Mouse (Mus musculus): ENCODE data around the gene P4ha3. TPM values are rescaled to one million over a fixed set of nuclear protein-coding genes. Genes with fewer than 3 reads are reported as not detected.
A peak's percentile ranks its signal among the peaks of the same experiment; 100 is the strongest.

Gene P4ha3
- total and polyA plus RNA-seq, 2 experiments, result 0.10 TPM; not detected in 1

DNA sequence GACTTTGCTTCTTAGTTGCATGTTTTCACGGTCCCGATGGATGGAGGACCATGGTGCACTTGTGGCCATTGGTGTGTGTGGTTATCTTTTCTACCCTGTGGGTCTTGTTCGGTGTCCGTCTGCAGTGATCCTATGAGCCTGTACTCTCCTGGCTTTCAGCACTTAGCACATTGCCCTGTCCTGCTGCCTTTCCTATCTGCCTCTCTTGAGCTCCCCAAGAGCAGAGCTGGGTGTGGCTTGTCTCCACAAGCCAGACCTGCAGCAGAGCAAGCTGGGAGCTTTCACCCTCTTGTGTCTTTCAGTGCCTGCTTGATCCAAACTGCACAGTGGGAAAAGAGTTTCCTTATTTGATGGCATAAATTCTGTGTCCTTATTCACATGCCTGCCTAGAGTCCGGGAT lies 32.2 kb downstream of the P4ha3 start:
- no peaks in the 10 kb centered on the region for H3K4me1 ChIP-seq (ENCODE audit: control insufficient read depth, insufficient read depth, low read length)
- H3K27ac ChIP-seq (replicated peaks; ENCODE audit: insufficient read depth, low read depth, low read length), result no peak overlapping the region
- H3K79me2 ChIP-seq (ENCODE audit: control insufficient read depth, insufficient read depth, low read length), result no peaks in the 10 kb centered on the region
- H3K36me3 ChIP-seq (ENCODE audit: control insufficient read depth, insufficient read depth, low read length), result no peaks in the 10 kb centered on the region
- H3K27me3 ChIP-seq (ENCODE audit: control insufficient read depth, insufficient read depth, low read length), result no peaks in the 10 kb centered on the region
- DNase-seq (ENCODE audit: extremely low read depth, low read depth, low spot score), result no peak
- H3K4me3 ChIP-seq (ENCODE audit: insufficient read depth, low read depth, low read length), result no peak overlapping the region
- TF ChIP-seq CTCF (IDR thresholded peaks at IDR 0.05; ENCODE audit: low read depth, low read length) (no peak), POLR2A (IDR thresholded peaks at IDR 0.05; ENCODE audit: extremely low read depth, insufficient read depth, low read length) (no peak)
- WGBS, result 95% methylated on average over 5 of the region's 5 CpGs
- H3K9ac ChIP-seq (ENCODE audit: low read depth, low read length), result no peak overlapping the region

DNA sequence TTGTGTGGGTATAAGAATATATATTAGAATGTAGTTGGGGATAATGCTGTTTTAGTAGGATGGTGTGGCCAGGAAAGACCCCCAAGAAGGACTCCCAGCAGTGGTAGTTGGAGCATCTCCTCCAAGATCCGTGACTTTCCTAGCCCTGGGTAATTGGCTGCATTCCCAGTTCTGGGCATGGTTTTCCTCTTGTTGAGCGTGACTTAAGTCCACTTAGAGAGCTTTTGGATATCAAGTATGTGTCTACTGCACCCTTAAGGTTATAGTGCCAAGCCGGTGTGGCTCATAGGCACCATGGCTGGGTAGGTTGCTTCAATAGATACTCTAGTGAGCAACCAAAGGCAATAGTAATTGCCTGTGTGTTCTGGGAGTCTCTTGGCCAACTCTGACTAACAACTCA lies 38.4 kb downstream of the P4ha3 start:
- H3K36me3 ChIP-seq (ENCODE audit: control insufficient read depth, insufficient read depth, low read length), result peaks cover 7% of the 10 kb centered on the region; the same call in 1 of the 2 replicates
- H3K9ac ChIP-seq (ENCODE audit: low read depth, low read length), result no peak overlapping the region
- H3K4me3 ChIP-seq (ENCODE audit: insufficient read depth, low read depth, low read length), result no peak overlapping the region
- 75% methylated on average over 3 of the region's 3 CpGs for WGBS
- no peak for DNase-seq (ENCODE audit: extremely low read depth, low read depth, low spot score)
- H3K27ac ChIP-seq (replicated peaks; ENCODE audit: insufficient read depth, low read depth, low read length), result no peak overlapping the region
- no peaks in the 10 kb centered on the region for H3K4me1 ChIP-seq (ENCODE audit: control insufficient read depth, insufficient read depth, low read length)
- H3K27me3 ChIP-seq (ENCODE audit: control insufficient read depth, insufficient read depth, low read length), result no peaks in the 10 kb centered on the region
- no peak for TF ChIP-seq POLR2A (IDR thresholded peaks at IDR 0.05; ENCODE audit: extremely low read depth, insufficient read depth, low read length)
- no peak for TF ChIP-seq CTCF (IDR thresholded peaks at IDR 0.05; ENCODE audit: low read depth, low read length)
- H3K79me2 ChIP-seq (ENCODE audit: control insufficient read depth, insufficient read depth, low read length), result no peaks in the 10 kb centered on the region

DNA sequence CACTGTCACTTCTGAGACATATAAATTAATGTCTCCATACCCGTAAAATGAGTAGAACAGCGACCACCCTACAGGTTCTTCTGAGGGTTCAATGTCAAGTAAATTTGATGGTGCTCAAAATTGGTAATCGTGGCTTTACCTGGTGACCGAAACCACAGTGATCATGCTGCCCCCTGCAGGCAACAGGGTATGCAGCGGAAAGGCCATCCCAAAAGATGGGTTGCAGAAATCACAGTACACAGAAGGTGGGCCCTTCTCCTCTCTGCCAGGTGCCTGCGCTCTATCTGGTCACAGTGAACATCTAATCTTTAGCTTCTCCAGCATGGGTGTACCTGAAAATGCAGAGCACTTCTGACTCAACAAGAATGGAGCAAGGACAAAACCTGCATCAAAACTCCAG lies 40.2 kb downstream of the P4ha3 start:
- H3K4me1 ChIP-seq (ENCODE audit: control insufficient read depth, insufficient read depth, low read length), result no peaks in the 10 kb centered on the region
- no peaks in the 10 kb centered on the region for H3K27me3 ChIP-seq (ENCODE audit: control insufficient read depth, insufficient read depth, low read length)
- WGBS, result 87% methylated on average over 6 of the region's 6 CpGs
- H3K79me2 ChIP-seq (ENCODE audit: control insufficient read depth, insufficient read depth, low read length), result no peaks in the 10 kb centered on the region
- H3K4me3 ChIP-seq (ENCODE audit: insufficient read depth, low read depth, low read length), result no peak overlapping the region
- TF ChIP-seq CTCF (IDR thresholded peaks at IDR 0.05; ENCODE audit: low read depth, low read length), result peak; percentile 78
- TF ChIP-seq POLR2A (IDR thresholded peaks at IDR 0.05; ENCODE audit: extremely low read depth, insufficient read depth, low read length), result no peak
- no peak overlapping the region for H3K9ac ChIP-seq (ENCODE audit: low read depth, low read length)
- peaks cover 12% of the 10 kb centered on the region; the same call in 1 of the 2 replicates for H3K36me3 ChIP-seq (ENCODE audit: control insufficient read depth, insufficient read depth, low read length)
- no peak overlapping the region for H3K27ac ChIP-seq (replicated peaks; ENCODE audit: insufficient read depth, low read depth, low read length)
- no peak for DNase-seq (ENCODE audit: extremely low read depth, low read depth, low spot score)

DNA sequence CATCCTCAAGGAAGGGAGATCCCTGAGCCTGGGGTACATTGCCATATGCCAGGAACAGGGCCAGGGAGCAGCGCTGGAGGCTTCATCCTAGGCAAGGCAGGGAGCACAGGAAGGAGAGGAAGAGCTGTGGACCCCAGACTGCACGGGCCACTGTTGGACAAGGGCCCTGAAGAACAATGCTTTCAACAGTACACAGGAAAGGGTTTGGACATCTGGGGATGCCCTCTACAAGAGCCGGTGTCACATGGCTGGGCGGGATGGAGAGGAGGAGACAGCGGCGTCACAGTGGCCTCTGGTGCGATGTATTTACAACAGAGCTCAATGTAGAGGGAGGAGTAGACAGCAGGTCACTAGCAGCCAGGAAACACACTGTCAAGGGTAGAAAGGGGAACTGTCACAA lies 42.2 kb downstream of the P4ha3 start:
- Histone ChIP-seq H3K79me2 (ENCODE audit: control insufficient read depth, insufficient read depth, low read length) (no peaks in the 10 kb centered on the region), H3K9ac (ENCODE audit: low read depth, low read length) (no peak overlapping the region), H3K4me3 (ENCODE audit: insufficient read depth, low read depth, low read length) (no peak overlapping the region), H3K27ac (replicated peaks; ENCODE audit: insufficient read depth, low read depth, low read length) (no peak overlapping the region), H3K36me3 (ENCODE audit: control insufficient read depth, insufficient read depth, low read length) (peaks cover 28% of the 10 kb centered on the region), H3K4me1 (ENCODE audit: control insufficient read depth, insufficient read depth, low read length) (no peaks in the 10 kb centered on the region), H3K27me3 (ENCODE audit: control insufficient read depth, insufficient read depth, low read length) (no peaks in the 10 kb centered on the region)
- no peak for DNase-seq (ENCODE audit: extremely low read depth, low read depth, low spot score)
- WGBS, result 88% methylated on average over 7 of the region's 7 CpGs
- TF ChIP-seq POLR2A (IDR thresholded peaks at IDR 0.05; ENCODE audit: extremely low read depth, insufficient read depth, low read length), result no peak
- TF ChIP-seq CTCF (IDR thresholded peaks at IDR 0.05; ENCODE audit: low read depth, low read length), result no peak

DNA sequence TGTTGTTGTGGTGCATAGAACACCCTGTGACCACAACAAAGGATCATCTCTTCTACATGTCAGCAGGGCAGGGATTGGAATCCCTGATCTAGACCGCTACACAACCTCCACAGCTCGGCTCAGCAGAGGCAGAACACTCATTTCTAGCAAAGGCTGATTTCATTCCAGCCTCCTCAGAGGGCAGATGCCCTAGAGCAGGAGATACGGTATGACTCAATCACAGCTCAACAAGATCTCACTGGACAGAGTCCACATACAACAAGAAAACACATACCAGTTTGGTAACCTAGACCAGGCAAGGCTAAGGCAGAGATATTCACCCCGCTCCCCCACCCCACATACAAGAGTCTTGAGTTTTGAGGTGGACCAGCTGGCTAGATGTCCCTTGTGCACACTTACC lies 43.3 kb downstream of the P4ha3 start:
- TF ChIP-seq CTCF (IDR thresholded peaks at IDR 0.05; ENCODE audit: low read depth, low read length) (no peak), POLR2A (IDR thresholded peaks at IDR 0.05; ENCODE audit: extremely low read depth, insufficient read depth, low read length) (no peak)
- H3K4me1 ChIP-seq (ENCODE audit: control insufficient read depth, insufficient read depth, low read length), result no peaks in the 10 kb centered on the region
- H3K79me2 ChIP-seq (ENCODE audit: control insufficient read depth, insufficient read depth, low read length), result no peaks in the 10 kb centered on the region
- H3K27me3 ChIP-seq (ENCODE audit: control insufficient read depth, insufficient read depth, low read length), result no peaks in the 10 kb centered on the region
- 89% methylated on average over 4 of the region's 4 CpGs for WGBS
- no peak overlapping the region for H3K27ac ChIP-seq (replicated peaks; ENCODE audit: insufficient read depth, low read depth, low read length)
- H3K36me3 ChIP-seq (ENCODE audit: control insufficient read depth, insufficient read depth, low read length), result peaks cover 33% of the 10 kb centered on the region
- H3K4me3 ChIP-seq (ENCODE audit: insufficient read depth, low read depth, low read length), result no peak overlapping the region
- H3K9ac ChIP-seq (ENCODE audit: low read depth, low read length), result no peak overlapping the region
- no peak for DNase-seq (ENCODE audit: extremely low read depth, low read depth, low spot score)

DNA sequence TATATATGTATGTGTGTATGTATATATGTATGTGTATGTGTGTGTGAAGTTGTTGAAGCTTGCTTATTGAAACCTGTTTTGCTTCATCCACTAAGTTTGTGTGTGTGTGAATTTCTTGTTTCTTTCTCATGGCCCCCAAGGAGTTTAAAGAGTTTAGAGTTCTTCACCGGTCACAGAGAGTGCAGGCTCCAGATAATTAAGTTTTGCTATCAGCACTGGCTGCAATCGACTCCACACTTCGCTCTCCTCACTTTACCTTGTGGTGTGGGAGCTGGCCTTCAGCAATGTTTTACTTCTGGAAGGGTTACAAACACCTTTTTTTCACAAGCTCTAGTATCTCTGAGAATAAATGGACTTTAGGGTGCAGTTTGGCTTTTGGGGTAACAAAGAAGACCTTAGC lies 45.9 kb downstream of the P4ha3 start:
- H3K4me3 ChIP-seq (ENCODE audit: insufficient read depth, low read depth, low read length), result no peak overlapping the region
- no peak for DNase-seq (ENCODE audit: extremely low read depth, low read depth, low spot score)
- peaks cover 52% of the 10 kb centered on the region for H3K36me3 ChIP-seq (ENCODE audit: control insufficient read depth, insufficient read depth, low read length)
- no peaks in the 10 kb centered on the region for H3K27me3 ChIP-seq (ENCODE audit: control insufficient read depth, insufficient read depth, low read length)
- no peak overlapping the region for H3K9ac ChIP-seq (ENCODE audit: low read depth, low read length)
- no peaks in the 10 kb centered on the region for H3K4me1 ChIP-seq (ENCODE audit: control insufficient read depth, insufficient read depth, low read length)
- no peaks in the 10 kb centered on the region for H3K79me2 ChIP-seq (ENCODE audit: control insufficient read depth, insufficient read depth, low read length)
- TF ChIP-seq POLR2A (IDR thresholded peaks at IDR 0.05; ENCODE audit: extremely low read depth, insufficient read depth, low read length), result no peak
- TF ChIP-seq CTCF (IDR thresholded peaks at IDR 0.05; ENCODE audit: low read depth, low read length), result no peak
- 93% methylated on average over 3 of the region's 3 CpGs for WGBS
- H3K27ac ChIP-seq (replicated peaks; ENCODE audit: insufficient read depth, low read depth, low read length), result no peak overlapping the region
